Mouse (Mus musculus): ENCODE results near the gene Ambp.

Ambp gene

DNA sequence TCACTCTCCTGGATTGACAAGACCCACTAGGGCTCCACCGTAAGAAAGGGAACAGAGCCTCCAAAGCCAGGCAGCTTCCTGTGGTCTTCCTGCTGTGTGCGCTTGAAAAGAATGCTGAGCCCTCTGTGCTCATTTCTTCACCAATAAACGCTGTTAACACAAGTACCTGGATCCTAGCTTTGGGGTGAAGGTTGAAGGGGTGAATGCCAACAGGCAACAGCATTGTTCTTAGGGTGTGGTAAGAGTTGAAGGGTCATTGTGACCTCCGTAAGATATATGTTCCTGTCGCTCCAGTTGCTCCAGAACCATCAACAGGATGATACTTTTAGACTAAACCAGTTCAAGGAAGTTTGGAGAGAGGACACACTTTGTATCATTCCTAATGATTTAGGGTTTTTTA lies at the start of gene Ambp:
TSS of gene Ambp (minus strand) at position 101 of the 400 bp plus-strand sequence.
- no peak for DNase-seq

DNA sequence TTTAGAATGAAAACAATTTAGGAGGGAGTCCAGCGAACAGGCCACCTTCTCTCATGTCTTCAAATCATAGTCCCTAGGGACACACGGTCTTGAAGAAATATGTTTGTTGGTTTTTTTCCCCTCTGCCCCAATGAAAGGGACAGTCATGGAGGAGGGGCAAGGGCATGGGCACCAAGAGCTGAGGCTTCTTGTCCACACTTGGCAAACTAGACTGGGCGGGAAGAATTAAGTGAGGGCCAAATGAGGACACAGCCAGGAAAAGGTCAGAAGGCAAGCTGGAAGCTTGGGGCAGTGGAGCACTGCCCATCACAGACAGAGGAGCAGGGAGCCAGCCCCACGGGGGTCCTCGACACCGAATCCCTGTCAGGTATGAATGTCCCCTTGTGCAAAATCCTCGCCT lies 49.3 kb upstream of the Ambp start:
- no peak for DNase-seq

DNA sequence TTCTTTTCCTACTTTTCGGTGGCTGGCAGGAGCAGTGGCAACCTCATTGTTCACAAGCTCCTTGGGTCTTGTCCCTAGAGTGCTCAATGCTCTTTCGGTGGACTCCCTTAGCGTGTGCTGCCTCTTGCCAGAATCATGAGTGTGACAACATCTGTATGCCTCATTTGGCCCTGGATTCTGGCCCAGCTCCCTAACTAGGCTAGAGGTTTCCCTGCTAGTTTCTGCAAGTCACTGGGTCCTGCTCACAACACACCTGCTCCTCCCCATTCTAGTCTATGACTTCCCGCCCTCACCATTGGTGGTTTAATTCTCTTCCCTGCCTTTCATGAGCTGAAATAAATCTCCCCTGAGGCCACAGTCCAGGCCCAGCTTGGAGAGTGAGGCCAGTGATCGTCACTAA lies 44.8 kb upstream of the Ambp start:
- no peak for DNase-seq

DNA sequence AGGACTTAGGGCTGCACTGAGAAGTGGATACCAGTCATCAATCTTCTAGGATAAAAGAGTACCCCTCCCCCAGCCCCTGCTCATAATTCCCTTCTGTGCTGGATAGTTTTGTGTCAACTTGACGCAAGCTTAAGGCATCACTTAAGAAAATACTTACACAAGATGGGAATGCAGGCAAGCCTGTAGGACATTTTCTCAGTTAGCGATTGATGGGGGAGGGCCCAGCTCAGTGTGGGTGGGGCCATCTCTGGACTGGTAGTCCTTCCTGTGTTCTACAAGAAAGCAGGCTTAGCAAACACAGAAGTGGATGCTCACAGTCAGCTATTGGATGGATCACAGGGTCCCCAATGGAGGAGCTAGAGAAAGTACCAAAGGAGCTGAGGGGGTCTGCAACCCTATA lies 39.8 kb upstream of the Ambp start:
- no peak for DNase-seq

DNA sequence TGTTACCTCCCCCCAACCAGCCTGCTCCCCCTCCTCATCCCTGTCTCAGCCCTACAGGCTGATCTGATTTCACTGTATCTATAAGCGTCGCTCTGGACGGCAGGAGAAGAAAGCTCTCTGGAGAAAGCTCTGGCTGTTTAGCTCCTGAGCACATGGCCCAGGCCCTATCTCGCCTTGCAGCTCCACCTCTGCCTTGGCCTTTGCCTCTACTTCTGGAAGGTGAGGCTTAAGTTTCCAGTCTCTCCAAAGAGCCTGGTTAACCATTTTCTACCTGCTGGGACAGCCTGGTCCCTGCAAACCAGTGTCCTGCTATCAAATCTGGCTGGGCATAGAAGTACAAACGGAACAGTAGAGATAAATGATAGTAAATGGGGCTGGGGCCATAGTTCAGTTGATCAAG lies 37.0 kb upstream of the Ambp start:
- no peak for DNase-seq

DNA sequence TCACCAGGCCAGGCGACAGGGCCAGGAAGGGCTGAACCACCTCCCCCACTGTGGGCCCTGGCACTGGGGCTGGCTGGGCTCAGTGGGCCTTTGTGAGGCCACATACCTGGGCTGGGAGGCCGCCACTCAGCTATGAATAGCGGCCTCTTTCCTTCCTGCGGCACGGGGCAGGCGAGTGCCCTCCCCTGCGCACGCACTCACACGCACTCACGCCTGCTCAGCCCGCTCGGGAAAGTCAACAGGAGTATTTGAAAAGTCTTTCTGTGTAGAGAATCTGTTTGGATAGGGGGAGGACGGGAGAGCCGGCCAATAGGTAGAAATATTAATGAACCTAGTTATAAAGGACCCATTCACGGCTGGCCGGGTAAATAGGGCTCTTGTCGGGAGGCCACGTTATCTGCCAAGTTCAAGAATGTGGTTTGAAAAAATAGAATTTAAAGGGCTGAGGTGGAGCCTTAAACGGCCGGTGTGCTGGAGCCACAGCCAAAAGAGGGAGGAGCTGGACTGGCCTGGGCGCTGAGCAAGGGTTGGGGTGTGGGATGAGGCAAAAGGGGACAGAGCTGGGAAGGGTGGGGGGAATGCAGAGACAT lies 31.8 kb upstream of the Ambp start:
- peak; percentile 46 for DNase-seq

DNA sequence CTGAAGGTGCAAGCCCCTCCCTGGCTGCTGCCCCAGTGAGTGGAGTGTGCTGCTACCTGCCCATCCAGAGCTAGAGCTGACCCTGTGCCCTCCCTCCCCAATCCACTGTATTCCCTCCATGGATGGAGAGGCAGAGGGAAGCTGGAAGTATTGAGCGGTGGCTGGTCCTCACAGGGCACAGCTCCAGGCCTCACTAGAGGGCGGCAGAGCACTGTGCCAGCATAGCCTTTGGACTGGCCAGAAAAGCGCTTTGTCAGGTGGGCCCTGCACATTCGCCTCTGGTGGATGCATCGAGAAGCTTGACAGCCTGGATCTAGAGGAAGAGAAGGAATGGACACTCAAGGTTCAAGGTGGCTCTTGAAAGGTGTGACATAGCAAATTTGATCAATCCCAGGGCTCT lies 27.0 kb upstream of the Ambp start:
- peak; percentile 72 for DNase-seq

DNA sequence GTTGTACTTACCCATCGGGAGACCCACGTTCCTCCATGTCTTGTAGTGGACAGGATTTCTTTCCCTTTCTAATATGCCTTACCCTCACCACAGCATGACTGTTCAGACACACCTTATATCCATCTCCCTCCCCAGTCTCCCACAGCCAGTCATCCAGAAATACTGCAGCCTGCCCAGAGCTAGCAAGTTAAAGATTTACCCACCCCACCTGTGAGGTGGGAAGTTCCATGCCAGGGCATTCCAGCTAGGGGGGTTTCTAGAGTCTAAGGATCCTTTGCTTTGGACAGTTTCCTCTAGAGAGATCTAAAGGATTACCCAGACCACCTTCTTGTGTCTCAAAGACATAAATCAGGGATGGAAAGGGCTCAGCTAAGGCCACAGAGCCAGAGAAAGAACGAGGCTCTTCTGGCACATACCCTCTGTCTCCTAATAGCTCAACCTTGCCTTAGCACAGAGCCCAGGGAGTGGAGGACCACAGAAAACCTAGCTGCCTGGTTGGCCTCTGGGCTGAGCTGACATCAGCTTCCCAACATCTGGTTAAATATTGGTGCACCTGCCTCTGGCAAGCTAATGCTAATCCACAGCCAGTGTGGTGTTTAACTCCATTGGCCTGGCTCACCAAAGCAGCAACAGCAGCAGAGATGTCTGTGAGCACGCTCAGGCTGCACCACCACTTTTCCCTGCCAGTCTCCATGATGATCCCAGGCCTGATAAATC lies 17.5 kb upstream of the Ambp start, which contains the start of gene Kif12:
TSS of gene Kif12 (minus strand) at position 163 of the 717 bp plus-strand sequence.
- peak; percentile 87 for DNase-seq

DNA sequence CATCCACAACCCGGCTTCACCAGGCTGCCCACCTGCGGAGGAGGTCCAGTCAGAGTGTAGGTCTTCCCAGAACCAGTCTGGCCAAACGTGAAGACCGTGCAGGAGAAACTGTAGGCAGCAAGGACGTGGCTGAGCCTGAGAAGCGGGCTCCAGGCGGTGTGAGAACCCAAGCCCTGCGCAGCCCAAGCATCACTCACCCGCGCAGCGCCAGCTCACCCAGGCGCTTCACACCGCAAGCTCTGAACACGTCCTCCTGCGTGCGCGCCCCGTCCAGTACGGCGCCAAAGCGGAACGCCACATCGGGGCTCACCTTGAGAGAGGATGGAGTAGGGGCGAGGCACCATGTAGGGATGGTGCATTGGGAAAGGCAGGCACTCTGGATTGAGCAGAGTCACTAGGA lies 16.5 kb upstream of the Ambp start:
- DNase-seq = peak; percentile 49

DNA sequence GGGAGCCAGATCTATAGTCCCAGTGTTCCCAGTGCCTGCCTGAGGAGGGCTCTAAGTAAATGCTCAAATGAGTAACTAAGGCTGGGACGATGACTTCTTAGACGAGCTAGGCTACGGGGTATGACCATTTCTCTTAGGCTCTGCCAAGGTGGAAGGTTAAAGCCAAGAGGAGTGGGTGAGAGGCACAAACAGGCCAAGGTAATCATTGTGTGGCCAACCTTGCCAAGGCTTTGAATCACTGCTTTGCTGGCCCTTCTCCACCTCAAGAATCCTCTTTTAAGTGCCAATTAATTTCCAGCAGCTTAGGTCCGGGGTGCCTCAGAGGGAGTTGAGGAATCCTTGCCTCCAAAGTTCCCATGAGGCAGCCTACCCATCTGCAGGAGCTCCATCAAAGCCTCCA lies 15.5 kb upstream of the Ambp start:
- DNase-seq = peak; percentile 55

DNA sequence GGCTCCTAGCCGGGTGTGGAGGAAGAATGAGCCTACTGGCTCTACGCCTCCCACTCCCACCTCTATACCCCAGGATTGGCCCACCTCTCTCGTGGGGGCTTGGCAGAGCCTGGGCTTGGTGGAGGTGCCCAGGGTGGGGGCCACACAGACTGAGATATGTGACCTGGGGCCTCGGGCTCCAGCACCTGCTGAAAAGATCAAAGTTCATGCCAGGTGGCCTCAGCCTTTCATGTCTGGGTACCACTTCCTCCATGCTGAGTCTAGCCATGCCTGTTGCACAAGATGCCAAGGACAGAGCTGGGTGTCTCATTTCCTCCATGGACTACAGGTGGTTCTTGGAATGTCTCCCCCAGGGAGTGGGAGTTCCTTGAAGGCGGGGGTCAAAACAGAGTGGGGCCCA lies 11.7 kb upstream of the Ambp start:
- DNase-seq = no peak

DNA sequence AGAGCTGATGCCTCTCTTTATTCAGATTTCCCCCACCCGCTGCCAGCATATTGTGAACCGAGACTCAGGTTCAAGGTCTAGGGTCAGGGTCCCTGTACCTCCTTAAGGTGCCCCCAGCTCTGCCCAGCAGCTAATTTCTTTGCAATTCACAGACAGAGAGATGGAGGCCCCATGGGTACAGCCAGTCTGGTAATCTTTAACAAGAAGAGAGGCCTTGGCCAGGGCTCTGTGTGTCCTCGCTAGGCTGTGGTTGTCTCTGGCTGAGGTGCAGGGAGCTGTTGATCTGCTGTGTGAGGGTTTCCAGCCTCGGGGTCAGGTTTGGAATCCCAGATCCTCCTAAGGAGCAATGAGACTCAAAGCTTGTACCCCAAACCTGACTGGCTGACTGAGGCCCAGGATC lies 11.0 kb upstream of the Ambp start:
- DNase-seq = peak; percentile 60

DNA sequence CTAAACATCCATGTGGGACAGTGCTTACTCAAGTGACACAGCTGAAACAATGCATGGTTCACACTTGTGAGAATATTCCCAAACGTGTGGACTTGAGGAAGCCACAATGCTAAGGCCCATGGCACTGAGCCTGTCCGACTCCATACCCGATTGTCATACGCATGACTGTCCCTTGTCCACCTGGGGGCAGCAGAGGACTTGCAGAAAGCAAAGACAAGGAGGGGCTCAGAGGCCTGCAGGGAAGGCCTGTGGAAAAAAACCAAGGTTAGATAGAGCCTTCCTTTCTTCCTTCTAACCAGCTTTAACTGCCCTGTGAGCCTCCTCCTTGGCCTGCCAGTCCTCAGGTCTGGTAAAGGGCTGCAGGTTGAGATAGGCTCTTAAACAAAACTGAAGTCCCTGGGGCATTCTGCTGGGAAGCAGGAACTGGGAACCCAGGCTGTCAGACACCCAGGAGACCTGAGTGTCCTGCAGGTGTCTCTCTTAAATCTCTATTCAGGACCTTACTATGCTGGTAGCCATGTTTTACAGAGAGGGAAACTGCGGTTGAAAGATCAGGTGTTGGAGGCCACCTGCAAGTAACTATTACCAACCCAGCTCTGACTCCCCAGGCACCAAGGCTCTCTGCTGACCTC lies 4.5 kb upstream of the Ambp start:
- DNase-seq = peak; percentile 87

DNA sequence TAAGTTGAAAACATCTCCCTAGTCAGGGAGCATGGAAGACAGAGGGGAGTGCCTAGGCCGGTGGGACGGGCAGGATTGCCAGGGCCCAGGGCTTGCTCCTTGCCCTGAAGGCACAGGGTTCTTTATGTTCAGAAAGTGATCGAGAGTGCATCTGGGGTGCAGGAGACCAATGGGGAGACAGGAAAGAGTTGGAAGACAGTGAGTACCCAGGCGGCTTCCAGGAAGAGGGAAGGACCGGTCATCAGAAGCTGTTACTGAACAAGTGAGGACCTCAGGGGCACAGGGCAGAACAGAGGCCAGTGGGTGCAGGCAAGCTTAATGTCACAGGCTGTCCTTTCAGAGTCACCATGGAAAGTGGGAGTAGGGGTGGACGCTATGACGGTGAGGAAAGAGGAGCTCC lies 3.6 kb upstream of the Ambp start:
- peak; percentile 47 for DNase-seq

DNA sequence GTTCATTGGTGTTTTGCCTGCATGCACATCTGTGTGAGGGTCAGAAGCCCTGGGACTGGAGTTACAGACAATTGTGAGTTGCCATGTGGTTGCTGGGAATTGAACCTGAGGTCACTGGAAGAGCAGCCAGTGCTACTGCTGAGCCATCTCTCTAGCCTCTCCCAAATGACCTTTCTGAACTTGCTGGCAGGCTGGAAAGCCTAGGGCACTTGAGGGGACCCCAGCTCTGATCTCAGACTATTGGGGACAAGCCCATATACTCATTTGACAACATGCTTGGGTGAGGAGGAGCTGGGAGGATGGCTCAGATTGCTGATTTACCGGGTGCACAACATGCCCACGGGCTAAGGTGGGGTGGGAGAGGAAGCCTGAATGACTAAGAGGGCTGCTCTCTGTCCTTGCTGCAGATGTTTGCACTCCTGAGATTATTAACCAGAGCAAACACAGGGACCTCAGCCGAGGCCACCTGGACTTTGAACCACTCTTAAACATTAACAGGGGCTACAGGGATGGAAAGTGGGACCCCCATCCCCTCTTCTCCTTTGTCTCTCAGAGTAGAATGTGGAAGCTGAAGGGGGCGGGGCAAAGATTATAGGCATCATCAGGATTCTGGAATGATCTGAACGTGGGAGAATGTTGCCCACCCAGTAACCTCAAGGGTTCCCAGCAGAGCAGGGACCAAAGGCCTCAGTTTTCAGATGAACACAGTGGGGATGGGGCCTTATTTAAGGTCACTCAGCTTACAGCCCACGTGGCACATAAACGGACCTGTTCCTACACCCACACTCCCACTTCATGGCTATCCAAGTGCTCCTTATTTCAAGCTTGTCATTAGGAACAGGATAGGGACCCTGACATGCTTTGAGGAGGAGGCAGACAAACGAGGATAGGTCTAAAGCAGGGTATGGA lies 2.4 kb upstream of the Ambp start:
- peak; percentile 71 for DNase-seq

DNA sequence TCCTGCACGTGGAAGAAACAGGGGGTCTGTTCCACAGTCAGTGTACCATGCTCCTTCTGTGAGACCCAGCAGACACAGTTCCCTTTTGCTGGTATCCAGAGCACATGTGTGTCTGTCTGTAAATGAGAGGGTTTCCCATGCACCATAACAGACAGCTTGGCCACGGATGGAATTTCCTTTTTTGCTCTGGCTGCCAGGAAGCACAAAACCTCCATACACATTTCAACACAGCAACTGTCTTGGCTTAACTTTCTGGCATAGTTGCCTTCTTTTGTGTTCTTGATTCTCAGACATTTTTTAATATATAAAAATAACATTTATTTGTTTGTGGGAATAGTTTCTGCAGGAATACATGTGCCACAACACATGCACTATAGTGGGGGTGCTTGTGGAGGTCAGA lies 997 bp upstream of the Ambp start:
- no peak for DNase-seq

DNA sequence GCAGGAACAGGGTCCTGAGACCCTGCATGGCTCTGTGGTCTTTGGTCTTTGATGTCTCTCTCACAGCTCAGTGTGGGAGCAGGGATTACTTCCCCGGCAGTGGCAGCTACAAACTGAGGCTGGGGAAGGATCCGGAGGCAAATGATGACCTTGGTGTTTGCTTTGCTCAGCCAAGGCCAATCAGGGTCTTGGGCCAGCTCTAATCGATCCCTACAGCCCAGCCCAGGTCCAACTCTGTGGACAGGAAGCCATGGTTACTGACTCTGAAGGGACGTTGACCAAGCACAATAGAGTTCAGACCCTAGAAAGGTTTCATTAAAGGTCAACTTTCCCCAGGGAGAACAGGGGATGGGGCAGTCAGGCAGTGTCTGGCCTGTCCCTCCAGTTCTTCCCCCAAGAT lies 571 bp downstream of the Ambp start:
- no peak for DNase-seq

DNA sequence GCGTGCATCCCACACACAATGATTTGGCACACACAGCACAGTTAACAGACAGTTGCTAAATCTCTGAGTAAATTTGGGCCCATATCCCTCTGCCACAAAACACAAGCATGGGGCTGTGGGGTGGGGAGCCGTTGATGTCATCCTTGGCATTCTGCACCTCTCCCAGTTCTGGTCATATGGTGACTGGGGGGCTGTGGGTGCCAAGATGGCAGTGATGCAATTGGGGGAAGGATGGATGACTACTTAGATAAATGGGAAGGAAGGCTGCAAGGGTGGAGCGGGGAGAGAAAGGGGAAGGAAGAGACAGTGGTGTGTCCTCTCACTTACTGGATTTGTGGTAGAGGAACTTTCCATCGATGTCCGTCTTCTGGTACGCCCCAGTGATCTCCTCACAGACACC lies 3.5 kb downstream of the Ambp start:
- DNase-seq = no peak

DNA sequence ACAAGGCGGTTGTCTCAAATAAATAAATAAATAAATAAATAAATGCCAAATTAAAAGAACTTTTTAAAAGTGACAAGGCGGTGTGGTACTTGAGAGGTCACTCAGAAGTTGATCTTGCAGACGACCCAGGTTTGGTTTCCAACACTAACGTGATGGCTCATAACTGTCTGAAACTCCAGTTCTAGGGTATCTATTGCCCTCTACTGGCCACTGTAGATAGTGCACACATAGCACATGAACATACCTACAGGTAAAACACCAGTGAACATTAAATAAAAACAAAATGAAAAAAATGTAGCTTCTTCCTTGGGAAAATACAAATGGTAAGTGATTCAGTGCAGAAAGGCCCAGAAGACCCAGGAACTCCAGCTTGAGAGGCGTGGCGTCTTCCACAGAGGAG lies 7.3 kb downstream of the Ambp start:
- DNase-seq = no peak

DNA sequence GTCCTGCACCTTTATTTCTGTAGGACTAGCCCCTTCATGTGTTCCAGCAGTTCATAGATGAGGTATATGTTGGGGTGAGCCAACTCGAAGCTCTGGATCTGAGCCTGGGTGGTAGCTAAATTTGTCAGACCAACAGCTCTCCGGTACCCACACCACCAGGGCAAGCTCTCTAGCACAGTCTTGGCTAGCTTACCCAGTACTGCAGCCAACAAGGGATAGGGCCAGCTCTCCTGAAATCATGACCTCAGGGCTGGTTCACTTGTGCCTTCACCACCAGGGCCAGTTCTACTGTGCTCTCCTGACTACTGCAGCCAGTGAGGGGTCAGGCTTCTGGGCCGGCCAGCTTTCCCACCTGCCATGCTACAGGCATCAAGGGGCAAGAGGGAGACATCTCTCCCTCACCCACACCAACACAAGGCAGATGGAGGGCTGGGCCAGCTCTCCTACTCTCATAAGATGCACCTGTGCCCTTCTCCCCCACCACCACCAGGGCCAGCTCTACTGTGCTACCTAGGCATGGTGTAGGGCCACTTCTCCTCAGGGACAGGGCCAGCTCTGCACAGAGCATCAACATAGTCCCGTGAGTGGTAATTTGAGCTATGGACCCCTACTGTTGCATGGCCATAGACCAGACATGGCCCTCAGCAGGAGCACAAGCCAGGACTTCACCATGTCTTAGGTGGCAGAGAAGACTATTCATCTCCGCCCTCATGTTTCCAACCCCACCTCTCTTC lies 24.5 kb downstream of the Ambp start:
- no peak for DNase-seq

DNA sequence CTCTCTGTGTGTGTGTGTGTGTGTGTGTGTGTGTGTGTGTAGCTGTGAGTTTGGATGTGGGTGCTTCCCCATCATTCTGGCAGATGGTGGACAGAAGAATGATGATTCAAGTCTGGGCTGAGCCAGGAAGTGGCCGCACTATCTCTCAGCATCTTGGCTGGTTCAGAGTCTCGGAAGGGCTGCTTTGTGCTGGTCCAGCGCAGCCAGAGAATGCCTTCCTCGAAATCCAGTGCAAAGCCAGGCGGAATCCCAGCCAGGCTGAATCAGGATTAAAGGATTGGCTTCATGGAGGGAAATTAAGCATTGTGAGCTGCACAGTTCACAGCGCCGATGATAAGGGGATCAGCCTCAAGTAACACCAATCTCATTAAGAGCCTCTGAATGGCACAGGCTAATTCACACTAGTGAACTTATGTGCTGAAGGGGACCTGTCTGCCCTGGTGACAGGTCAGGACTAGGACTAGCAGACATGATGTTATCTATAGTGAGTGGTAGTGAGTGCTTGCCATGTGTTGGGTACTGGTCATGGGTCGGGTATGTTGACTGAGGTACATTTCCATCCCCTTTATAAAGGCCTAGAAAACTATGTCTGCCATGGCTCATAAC lies 29.6 kb downstream of the Ambp start:
- no peak for DNase-seq

Measured in kidney, adult 18-20 months (tissue).